ENCODE assay signal across 8 mouse cellular contexts in genomic region chr2:26502863-26503631, GRCm38 (mm10). TPM values are rescaled to one million over a fixed set of nuclear protein-coding genes. Genes with fewer than 3 reads are reported as not detected.
DNase-seq lines count a peak whose midpoint lies in the region; ATAC-seq and TF ChIP-seq lines count a peak whose summit lies in the region.

No protein-coding gene starts in this region.

- H3K27ac ChIP-seq in hindbrain, embryonic 15.5 days (replicated peaks) = peak overlapping the region; percentile 88
- H3K27ac ChIP-seq in macrophage = peak overlapping the region; percentile 58
- peak overlapping the region; percentile 81 for H3K27ac ChIP-seq in stomach, embryonic 16.5 days (ENCODE audit: low read length)

- H3K4me3 ChIP-seq in lung, adult 2 months (replicated peaks; ENCODE audit: extremely low read depth, low read depth, low read length) = peak overlapping the region; percentile 88
- H3K4me3 ChIP-seq in hindbrain, embryonic 15.5 days = peak overlapping the region; percentile 59
- H3K4me3 ChIP-seq in macrophage (ENCODE audit: inconsistent target) = peak overlapping the region; percentile 92
- H3K4me3 ChIP-seq in stomach, embryonic 16.5 days (replicated peaks; ENCODE audit: low read length) = peak overlapping the region; percentile 83

- TF ChIP-seq CTCF in lung, adult 2 months (IDR thresholded peaks at IDR 0.05; ENCODE audit: insufficient read depth, low read length) = no peak

- TF ChIP-seq POLR2A in lung, adult 2 months (IDR thresholded peaks at IDR 0.05; ENCODE audit: borderline replicate concordance, extremely low read depth, low read depth, low read length) = peak; percentile 20; the same call in 1 of the 2 replicates

- H3K36me3 ChIP-seq in hindbrain, embryonic 15.5 days = no peaks in the 10 kb centered on the region
- H3K36me3 ChIP-seq in macrophage (ENCODE audit: inconsistent target) = no peaks in the 10 kb centered on the region
- H3K36me3 ChIP-seq in stomach, embryonic 16.5 days (ENCODE audit: control insufficient read depth, insufficient read depth, low read length) = no peaks in the 10 kb centered on the region

- peak overlapping the region; percentile 82 for H3K4me2 ChIP-seq in hindbrain, embryonic 15.5 days
- peak overlapping the region; percentile 80 for H3K4me2 ChIP-seq in stomach, embryonic 16.5 days (ENCODE audit: low read depth, low read length)

- peaks cover 50% of the 10 kb centered on the region for H3K4me1 ChIP-seq in lung, adult 2 months (ENCODE audit: control insufficient read depth, insufficient read depth, low read length)
- peaks cover 82% of the 10 kb centered on the region for H3K4me1 ChIP-seq in hindbrain, embryonic 15.5 days (replicated peaks)
- H3K4me1 ChIP-seq in stomach, embryonic 16.5 days (ENCODE audit: control insufficient read depth, insufficient read depth, low read length) = peaks cover 76% of the 10 kb centered on the region

- peaks cover 53% of the 10 kb centered on the region for H3K79me2 ChIP-seq in macrophage (ENCODE audit: inconsistent target)

- no peak for DNase-seq in lung, adult 2 months
- DNase-seq in lung, postnatal 36 days = no peak
- DNase-seq in embryo, embryonic 9.5 days (ENCODE audit: extremely low spot score) = peak; percentile 59
- DNase-seq in layer of hippocampus, postnatal 14 days (ENCODE audit: low spot score in 2 of 2) = no peak
- no peak for DNase-seq in frontal cortex, postnatal 36 days (ENCODE audit: low spot score in 2 of 2)

- no peak for ATAC-seq in hindbrain, embryonic 15.5 days (ENCODE audit: low FRiP score, low read depth)
- ATAC-seq in stomach, embryonic 16.5 days (ENCODE audit: insufficient read depth, low FRiP score) = no peak; the same call in 1 of the 2 replicates

- H3K9ac ChIP-seq in hindbrain, embryonic 15.5 days = peak overlapping the region; percentile 60
- H3K9ac ChIP-seq in stomach, embryonic 16.5 days (ENCODE audit: low read length) = peak overlapping the region; percentile 92

- no peaks in the 10 kb centered on the region for H3K9me3 ChIP-seq in hindbrain, embryonic 15.5 days
- H3K9me3 ChIP-seq in stomach, embryonic 16.5 days (replicated peaks; ENCODE audit: control insufficient read depth, low read length) = no peaks in the 10 kb centered on the region

- WGBS in lung, adult 2 months = under 1% methylated on average over 57 of the region's 57 CpGs
- under 1% methylated on average over 57 of the region's 57 CpGs for WGBS in hindbrain, embryonic 15.5 days
- under 1% methylated on average over 57 of the region's 57 CpGs for WGBS in macrophage (ENCODE audit: missing documents)
- WGBS in stomach, embryonic 16.5 days = under 1% methylated on average over 53 of the region's 57 CpGs

- H3K27me3 ChIP-seq in hindbrain, embryonic 15.5 days = peaks cover 21% of the 10 kb centered on the region
- no peaks in the 10 kb centered on the region for H3K27me3 ChIP-seq in stomach, embryonic 16.5 days (ENCODE audit: control insufficient read depth, insufficient read depth, low read length)

RNA-seq across cellular contexts. Expression of gene Notch1, which starts 13.4 kb away (rescaled TPM):
- 108 and 124 TPM in 2 replicates for polyA plus RNA-seq in lung, adult 2 months (2012; rRNA removed)
- 16.3 and 18.2 TPM in 2 replicates for polyA plus RNA-seq in hindbrain, embryonic 15.5 days (2015; fragmentation: Nextera tagmentation; extraction: Ambion mirVana)
- 100 to 1,000 TPM in 11 of 26 experiments, 10 to 100 TPM in 15; 44.2 to 406 (median 95.6) TPM for total RNA-seq in macrophage (2018; cell fraction: chromatin; rRNA removed)
- total RNA-seq in macrophage (2018; cell fraction: cytosol; rRNA removed) = 10 to 100 TPM in 25 of 26 experiments, 1 to 10 TPM in 1; 7.8 to 71.2 (median 19.0) TPM
- total RNA-seq in macrophage (2018; cell fraction: nucleus; rRNA removed) = 100 to 1,000 TPM in 4 of 26 experiments, 10 to 100 TPM in 22; 40.8 to 409 (median 59.9) TPM
- 7.4 to 12.5 TPM (median 11.5 TPM) in 3 replicates for polyA plus RNA-seq in macrophage (2018)
- 14.1 and 15.4 TPM in 2 replicates for polyA plus RNA-seq in stomach, embryonic 16.5 days (2015; fragmentation: Nextera tagmentation; extraction: Ambion mirVana)
- total RNA-seq in layer of hippocampus, postnatal 14 days (2021) = 10 to 100 TPM; 35.4 to 45.2 TPM

RNA-seq across cellular contexts. Expression of gene Sec16a, which starts 58.0 kb away (rescaled TPM):
- 69.0 and 72.8 TPM in 2 replicates for polyA plus RNA-seq in lung, adult 2 months (2012; rRNA removed)
- polyA plus RNA-seq in hindbrain, embryonic 15.5 days (2015; fragmentation: Nextera tagmentation; extraction: Ambion mirVana) = 17.5 and 21.6 TPM in 2 replicates
- total RNA-seq in macrophage (2018; cell fraction: chromatin; rRNA removed) = 100 to 1,000 TPM in 17 of 26 experiments, 10 to 100 TPM in 9; 55.6 to 143 (median 105) TPM
- 10 to 100 TPM; 35.0 to 58.5 (median 50.0) TPM for total RNA-seq in macrophage (2018; cell fraction: cytosol; rRNA removed)
- total RNA-seq in macrophage (2018; cell fraction: nucleus; rRNA removed) = 10 to 100 TPM; 44.2 to 98.8 (median 78.8) TPM
- polyA plus RNA-seq in macrophage (2018) = 37.5 to 46.9 TPM (median 42.2 TPM) in 3 replicates
- polyA plus RNA-seq in stomach, embryonic 16.5 days (2015; fragmentation: Nextera tagmentation; extraction: Ambion mirVana) = 28.2 and 31.5 TPM in 2 replicates
- 10 to 100 TPM; 47.2 to 48.3 TPM for total RNA-seq in layer of hippocampus, postnatal 14 days (2021)
